Mouse (Mus musculus) forebrain, embryonic 14.5 days (tissue): Measurements from ENCODE around the gene Itgav. TPM values are rescaled to one million over a fixed set of nuclear protein-coding genes. Genes with fewer than 3 reads are reported as not detected.
A peak's percentile ranks its signal among the peaks of the same experiment; 100 is the strongest.

Source experiments
- ATAC-seq: fragments of 200-750 bp; cut with Nextera tagmentation; 2 replicates; pipeline ENCODE4 v1.8.0; 2017; ENCODE audit warnings: mild to moderate bottlenecking, moderate library complexity
- DNase-seq: peaks from one replicate; pipeline ENCODE4 v3.0.0-alpha.2; 2015; ENCODE audit warnings: low spot score
- H3K27ac ChIP-seq: fragments of 300-500 bp; sonication (generic); 2 replicates; pipeline ENCODE4 v1.5.1; 2014; ENCODE audit warnings: low read depth, mild to moderate bottlenecking, control low read depth, low read length, moderate library complexity
- H3K27me3 ChIP-seq: fragments of 300-500 bp; sonication (generic); replicated peaks from 2 replicates; pipeline ENCODE4 v1.6.1; 2014; ENCODE audit warnings: low read length, control low read depth, mixed read lengths; ENCODE audit not compliant: control insufficient read depth, insufficient read depth
- H3K36me3 ChIP-seq: fragments of 300-500 bp; sonication (generic); 2 replicates; pipeline ENCODE4 v1.6.1; 2014; ENCODE audit warnings: low read length, control low read depth; ENCODE audit not compliant: control insufficient read depth, insufficient read depth
- H3K4me1 ChIP-seq: fragments of 300-500 bp; sonication (generic); 2 replicates; pipeline ENCODE4 v1.6.1; 2014; ENCODE audit warnings: antibody characterized with exemption, low read length, control low read depth; ENCODE audit not compliant: control insufficient read depth, insufficient read depth
- H3K4me2 ChIP-seq: fragments of 300-500 bp; sonication (generic); 2 replicates; pipeline ENCODE4 v1.6.1; 2014; ENCODE audit warnings: mild to moderate bottlenecking, control low read depth, low read length
- H3K4me3 ChIP-seq: fragments of 300-500 bp; sonication (generic); 2 replicates; pipeline ENCODE4 v1.5.1; 2014; ENCODE audit warnings: low read depth, low read length, control low read depth
- H3K9ac ChIP-seq: fragments of 300-500 bp; sonication (generic); 2 replicates; pipeline ENCODE4 v1.6.1; 2014; ENCODE audit warnings: mild to moderate bottlenecking, low read length, control low read depth, moderate library complexity
- H3K9me3 ChIP-seq: fragments of 300-500 bp; sonication (generic); replicated peaks from 2 replicates; pipeline ENCODE4 v1.6.1; 2016; ENCODE audit warnings: low read length, control low read depth, mixed read lengths; ENCODE audit not compliant: control insufficient read depth
- WGBS: fragments of 180-500 bp; shearing (Covaris S2); extraction: QIAGEN DNeasy Blood & Tissue Kit; methylation state at CpG from one replicate; pipeline ENCODE4 v1.1.7; 2014; 5-methylcytosine and 5-hydroxymethylcytosine counted together
- polyA plus RNA-seq: library from polyadenylated mRNA; unstranded; fragments of >200 nt; fragmentation: Nextera tagmentation; extraction: Ambion mirVana; gene quantifications from 2 replicates; pipeline ENCODE4 v1.2.1, GENCODE M21; 2014

The Itgav gene
- polyA plus RNA-seq, 1 experiment from 2014 or later = 16.2 TPM

DNA sequence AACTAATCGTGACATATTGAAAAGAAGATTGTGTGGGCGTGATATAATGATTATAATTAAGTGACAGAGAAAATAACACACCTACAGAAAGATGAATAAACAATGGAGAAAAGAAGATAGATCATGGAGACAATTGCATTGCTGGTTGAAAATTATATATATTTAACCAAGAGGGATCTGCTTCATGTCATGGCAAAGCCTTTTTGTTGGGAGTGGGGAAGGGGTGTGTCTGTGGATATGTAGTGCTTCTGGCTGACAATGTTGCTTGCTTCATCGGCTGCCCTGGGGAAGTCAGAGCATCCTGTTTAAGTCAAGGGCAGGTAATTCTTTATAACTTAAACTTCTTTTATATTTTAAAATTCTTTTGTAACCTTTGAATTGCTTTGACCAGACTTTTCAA lies 124.3 kb downstream of the Itgav start:
- H3K9ac ChIP-seq = no peak overlapping the region
- ATAC-seq (no peak), DNase-seq (no peak)
- H3K4me2 ChIP-seq = no peak overlapping the region
- no peaks in the 10 kb centered on the region for H3K9me3 ChIP-seq
- H3K27ac ChIP-seq = no peak overlapping the region
- H3K4me3 ChIP-seq = no peak overlapping the region
- no peaks in the 10 kb centered on the region for H3K27me3 ChIP-seq
- no peaks in the 10 kb centered on the region for H3K36me3 ChIP-seq
- peaks cover 6% of the 10 kb centered on the region; the same call in 1 of the 2 replicates for H3K4me1 ChIP-seq
- 75% methylated on average over 3 of the region's 3 CpGs for WGBS

GRCm38 (mm10) chr2:83853423-83853822 lies 129.2 kb downstream of the Itgav start:
- DNase-seq (peak; percentile 58), ATAC-seq (peak; percentile 42; the same call in 1 of the 2 replicates)
- no peak overlapping the region for H3K27ac ChIP-seq

GRCm38 (mm10) chr2:83856236-83856635 lies 132.0 kb downstream of the Itgav start:
- 78% methylated on average over 4 of the region's 4 CpGs for WGBS
- no peak overlapping the region for H3K4me3 ChIP-seq
- no peak overlapping the region for H3K9ac ChIP-seq
- no peaks in the 10 kb centered on the region for H3K4me1 ChIP-seq
- H3K27me3 ChIP-seq = no peaks in the 10 kb centered on the region
- H3K27ac ChIP-seq = no peak overlapping the region
- 0 out of 2 replicates have a peak, but pooled peaks cover 6% of the 10 kb centered on the region for H3K36me3 ChIP-seq
- no peaks in the 10 kb centered on the region for H3K9me3 ChIP-seq
- DNase-seq (no peak), ATAC-seq (no peak)
- H3K4me2 ChIP-seq = no peak overlapping the region

More at GRCm38 (mm10) chr2:83853423-83853822, 129.2 kb downstream of the Itgav start:
- no peak overlapping the region for H3K9ac ChIP-seq
- H3K27me3 ChIP-seq = no peaks in the 10 kb centered on the region
- 82% methylated on average over 10 of the region's 10 CpGs for WGBS
- H3K4me3 ChIP-seq = no peak overlapping the region
- H3K4me2 ChIP-seq = no peak overlapping the region
- H3K4me1 ChIP-seq = no peaks in the 10 kb centered on the region
- 0 out of 2 replicates have a peak, but pooled peaks cover 4% of the 10 kb centered on the region for H3K36me3 ChIP-seq
- H3K9me3 ChIP-seq = no peaks in the 10 kb centered on the region

Other genes starting within 250 kb of the Itgav start
- gene Zc3h15, start 80.0 kb upstream of the Itgav start, polyA plus RNA-seq = 132 and 159 TPM in 2 replicates
- gene Fam171b, start 88.2 kb downstream of the Itgav start, polyA plus RNA-seq = 55.9 and 66.5 TPM in 2 replicates
- not detected in 2 replicates for gene Zswim2, start 216.8 kb downstream of the Itgav start, polyA plus RNA-seq
- gene Gm13698, start 231.3 kb downstream of the Itgav start, polyA plus RNA-seq = not detected in 2 replicates
- not detected in 2 replicates for gene Gm13693, start 237.1 kb downstream of the Itgav start, polyA plus RNA-seq
- not detected in 2 replicates for gene Gm13695, start 242.9 kb downstream of the Itgav start, polyA plus RNA-seq
- not detected in 2 replicates for gene Gm13696, start 248.7 kb downstream of the Itgav start, polyA plus RNA-seq